Comparison of ENCODE assay signal across 19 mouse cellular contexts in the genomic region with DNA sequence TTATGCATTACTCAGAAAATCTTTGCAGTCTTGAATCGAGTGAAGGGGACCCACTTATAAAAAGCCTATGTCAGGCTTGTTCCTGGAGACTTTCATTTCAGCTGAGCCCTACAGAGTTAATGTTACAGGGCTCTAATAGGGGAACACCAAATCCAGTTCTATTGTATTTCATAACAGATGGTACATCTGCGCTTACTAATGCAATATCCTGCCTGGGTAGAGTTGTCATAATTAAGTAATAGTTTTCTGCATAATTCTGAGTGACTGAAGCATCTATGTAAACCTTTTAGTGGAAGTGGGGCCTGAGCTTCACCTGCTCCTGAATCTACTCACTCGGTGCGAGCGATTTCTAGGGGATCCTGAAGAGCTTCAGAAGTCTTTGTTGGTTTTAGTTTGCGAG.
"Had no signal": no experiment of that assay in that cellular context is flagged by ENCODE, and none has a peak within 500 bp of the region (broad histone marks: within the 10 kb centered on the region; RNA-seq: fewer than 3 reads in every experiment).

No protein-coding gene starts in this region.

- H3K36me3 ChIP-seq: liver, embryonic 13.5 days; midbrain, embryonic 10.5 days; midbrain, embryonic 13.5 days; neural tube, embryonic 13.5 days had no signal

- ATAC-seq: intestine, postnatal 0 days; midbrain, embryonic 13.5 days; midbrain, embryonic 16.5 days had no signal

- H3K4me1 ChIP-seq: liver, embryonic 13.5 days; megakaryocyte, embryonic 14.5 days; midbrain, embryonic 10.5 days; neural tube, embryonic 13.5 days had no signal

- H3K27me3 ChIP-seq: liver, embryonic 13.5 days; megakaryocyte, embryonic 14.5 days; midbrain, embryonic 13.5 days; neural tube, embryonic 13.5 days had no signal

- H3K4me3 ChIP-seq: liver, embryonic 13.5 days; megakaryocyte, embryonic 14.5 days; midbrain, embryonic 10.5 days; midbrain, embryonic 13.5 days; myocyte; neural tube, embryonic 13.5 days had no signal

- H3K4me2 ChIP-seq: liver, embryonic 13.5 days; midbrain, embryonic 13.5 days; neural tube, embryonic 13.5 days had no signal

- H3K27ac ChIP-seq: kidney, postnatal 0 days; liver, embryonic 13.5 days; midbrain, embryonic 10.5 days; midbrain, embryonic 13.5 days; neural tube, embryonic 13.5 days had no signal

- DNase-seq: kidney, adult 2 months; kidney, postnatal 36 days; layer of hippocampus, adult 9-11 months; liver, embryonic 13.5 days; lung, adult 2 months; lung, postnatal 14 days; lung, postnatal 4 days; retina, postnatal 1 day; right cerebral cortex, postnatal 25 days; spleen, adult 18-20 months; thymus, postnatal 25 days had no signal

- H3K9ac ChIP-seq: liver, embryonic 13.5 days; midbrain, embryonic 13.5 days; neural tube, embryonic 13.5 days had no signal

- H3K9me3 ChIP-seq: liver, embryonic 13.5 days; midbrain, embryonic 10.5 days; midbrain, embryonic 13.5 days had no signal
